9 mouse cellular contexts compared by ENCODE assay signal in genomic region chr4:121040323-121040722, GRCm38 (mm10). TPM values are rescaled to one million over a fixed set of nuclear protein-coding genes. Genes with fewer than 3 reads are reported as not detected.
DNase-seq lines count a peak whose midpoint lies in the region; ATAC-seq and TF ChIP-seq lines count a peak whose summit lies in the region.
"Had no signal": no experiment of that assay in that cellular context is flagged by ENCODE, and none has a peak within 500 bp of the region (broad histone marks: within the 10 kb centered on the region; RNA-seq: fewer than 3 reads in every experiment).

No protein-coding gene starts in this region.

- intact Hi-C loops in heart, adult 2 months (cut with DNase I), result no loop called here
- intact Hi-C loops in gastrocnemius, postnatal 14 days (cut with DNase I; ENCODE audit: low total_unique reads), result no loop called here

- TF ChIP-seq EP300 in heart, adult 2 months (IDR thresholded peaks at IDR 0.05; ENCODE audit: insufficient read depth, low read depth, low read length), result no peak

- H3K9me3 ChIP-seq in heart, embryonic 16.5 days (replicated peaks; ENCODE audit: control insufficient read depth, low read length), result no peaks in the 10 kb centered on the region
- no peaks in the 10 kb centered on the region for H3K9me3 ChIP-seq in embryonic facial prominence, embryonic 15.5 days (replicated peaks)
- H3K9me3 ChIP-seq in intestine, embryonic 16.5 days (ENCODE audit: control insufficient read depth, low read length), result no peaks in the 10 kb centered on the region

- peaks cover 22% of the 10 kb centered on the region for H3K27me3 ChIP-seq in heart, embryonic 16.5 days (ENCODE audit: control insufficient read depth, insufficient read depth, low read length)
- peaks cover 4% of the 10 kb centered on the region for H3K27me3 ChIP-seq in heart, adult 2 months (ENCODE audit: control insufficient read depth, insufficient read depth, low read length)
- H3K27me3 ChIP-seq in embryonic facial prominence, embryonic 15.5 days, result peaks cover 18% of the 10 kb centered on the region
- peaks cover 8% of the 10 kb centered on the region; the same call in 1 of the 2 replicates for H3K27me3 ChIP-seq in intestine, embryonic 16.5 days (replicated peaks; ENCODE audit: control insufficient read depth, insufficient read depth, low read length)

- no peak for ATAC-seq in heart, embryonic 16.5 days (replicated peaks; ENCODE audit: extremely low read depth, insufficient read depth, low FRiP score)
- ATAC-seq in embryonic facial prominence, embryonic 15.5 days (ENCODE audit: insufficient number of reproducible peaks, low FRiP score, low TSS enrichment, low read depth), result no peak
- ATAC-seq in intestine, embryonic 16.5 days, result peak; percentile 18; the same call in 1 of the 2 replicates
- ATAC-seq in erythroblast, adult 5-6 weeks (replicated peaks; ENCODE audit: low FRiP score, poor library complexity, severe bottlenecking), result no peak

- 61% methylated on average over 14 of the region's 14 CpGs for WGBS in heart, embryonic 16.5 days
- WGBS in heart, adult 2 months, result 49% methylated on average over 14 of the region's 14 CpGs
- 60% methylated on average over 14 of the region's 14 CpGs for WGBS in embryonic facial prominence, embryonic 15.5 days
- 63% methylated on average over 14 of the region's 14 CpGs for WGBS in intestine, embryonic 16.5 days

- DNase-seq in heart, adult 2 months, result no peak
- DNase-seq in naive thymus-derived CD4-positive, alpha-beta T cell, adult 2 months (ENCODE audit: low read depth), result peak; percentile 30
- DNase-seq in right cerebral cortex, postnatal 4 days, result no peak
- no peak for DNase-seq in gastrocnemius, postnatal 14 days

- peaks cover 11% of the 10 kb centered on the region for H3K4me1 ChIP-seq in heart, embryonic 16.5 days (ENCODE audit: control insufficient read depth, insufficient read depth, low read length)
- peaks cover 2% of the 10 kb centered on the region; the same call in 1 of the 2 replicates for H3K4me1 ChIP-seq in heart, adult 2 months (ENCODE audit: control insufficient read depth, insufficient read depth, low read length)
- peaks cover 27% of the 10 kb centered on the region for H3K4me1 ChIP-seq in embryonic facial prominence, embryonic 15.5 days
- peaks cover 20% of the 10 kb centered on the region for H3K4me1 ChIP-seq in intestine, embryonic 16.5 days (ENCODE audit: control insufficient read depth, insufficient read depth, low read length)

- H3K9ac ChIP-seq in heart, embryonic 16.5 days (ENCODE audit: low read length), result no peak overlapping the region; the same call in 1 of the 2 replicates
- H3K9ac ChIP-seq in heart, adult 2 months (ENCODE audit: low read depth, low read length), result no peak overlapping the region
- peak overlapping the region; percentile 40; the same call in 1 of the 2 replicates for H3K9ac ChIP-seq in embryonic facial prominence, embryonic 15.5 days
- no peak overlapping the region for H3K9ac ChIP-seq in intestine, embryonic 16.5 days (ENCODE audit: low read depth, low read length)

- H3K27ac ChIP-seq in heart, embryonic 16.5 days (ENCODE audit: low read length), result no peak overlapping the region; the same call in 1 of the 2 replicates
- no peak overlapping the region for H3K27ac ChIP-seq in heart, adult 2 months
- H3K27ac ChIP-seq in embryonic facial prominence, embryonic 15.5 days (replicated peaks), result peak overlapping the region; percentile 78
- peak overlapping the region; percentile 88; the same call in 1 of the 2 replicates for H3K27ac ChIP-seq in intestine, embryonic 16.5 days (ENCODE audit: low read length)

- no peak for TF ChIP-seq POLR2A in heart, adult 2 months (IDR thresholded peaks at IDR 0.05; ENCODE audit: insufficient read depth, low read depth, low read length)

- no peaks in the 10 kb centered on the region for H3K36me3 ChIP-seq in heart, embryonic 16.5 days (ENCODE audit: control insufficient read depth, insufficient read depth)
- H3K36me3 ChIP-seq in heart, adult 2 months (ENCODE audit: control insufficient read depth, insufficient read depth, low read length), result no peaks in the 10 kb centered on the region
- H3K36me3 ChIP-seq in embryonic facial prominence, embryonic 15.5 days, result no peaks in the 10 kb centered on the region
- H3K36me3 ChIP-seq in intestine, embryonic 16.5 days (ENCODE audit: control insufficient read depth, insufficient read depth, low read length), result no peaks in the 10 kb centered on the region

- no peaks in the 10 kb centered on the region for H3K79me2 ChIP-seq in heart, adult 2 months (replicated peaks; ENCODE audit: control insufficient read depth, insufficient read depth, low read length)

- H3K4me2 ChIP-seq in heart, embryonic 16.5 days (ENCODE audit: low read depth, low read length), result peak overlapping the region; percentile 87
- peak overlapping the region; percentile 68 for H3K4me2 ChIP-seq in embryonic facial prominence, embryonic 15.5 days (replicated peaks)
- peak overlapping the region; percentile 83 for H3K4me2 ChIP-seq in intestine, embryonic 16.5 days (ENCODE audit: low read depth, low read length)

- no peak for TF ChIP-seq CTCF in heart, adult 2 months (IDR thresholded peaks at IDR 0.05)

- H3K4me3 ChIP-seq in heart, embryonic 16.5 days (ENCODE audit: low read length), result peak overlapping the region; percentile 55
- no peak overlapping the region for H3K4me3 ChIP-seq in heart, adult 2 months
- peak overlapping the region; percentile 47 for H3K4me3 ChIP-seq in embryonic facial prominence, embryonic 15.5 days (replicated peaks)
- H3K4me3 ChIP-seq in intestine, embryonic 16.5 days (ENCODE audit: low read length), result peak overlapping the region; percentile 50
- H3K4me3 ChIP-seq: myocyte had no signal

RNA-seq across cellular contexts. Expression of gene Col9a2, which starts 1.1 kb away (rescaled TPM):
- 6.0 and 6.7 TPM in 2 replicates for polyA plus RNA-seq in heart, embryonic 16.5 days (2015; fragmentation: Nextera tagmentation; extraction: Ambion mirVana)
- not detected for total RNA-seq in heart, adult 2 months (2021)
- 0.06 and 0.31 TPM in 2 replicates for polyA plus RNA-seq in heart, adult 2 months (2012; rRNA removed)
- 67.2 and 97.9 TPM in 2 replicates for polyA plus RNA-seq in embryonic facial prominence, embryonic 15.5 days (2015; fragmentation: Nextera tagmentation; extraction: Ambion mirVana)
- 4.5 and 4.7 TPM in 2 replicates for polyA plus RNA-seq in intestine, embryonic 16.5 days (2015; fragmentation: Nextera tagmentation; extraction: Ambion mirVana)
- not detected in 2 replicates for total RNA-seq in erythroblast, adult 5-6 weeks (2015; ENCODE audit: low replicate concordance)
- total RNA-seq in erythroblast, adult 5-6 weeks (2017; ENCODE audit: low replicate concordance), result not detected in 2 replicates
- under 1 TPM; 0.60 to 0.84 TPM for total RNA-seq in gastrocnemius, postnatal 14 days (2021)
- polyA plus RNA-seq: myocyte had no signal

RNA-seq across cellular contexts. Expression of gene Smap2, which starts 23.3 kb away (rescaled TPM):
- polyA plus RNA-seq in heart, embryonic 16.5 days (2015; fragmentation: Nextera tagmentation; extraction: Ambion mirVana), result 11.2 and 12.4 TPM in 2 replicates
- 10 to 100 TPM; 44.2 to 49.6 TPM for total RNA-seq in heart, adult 2 months (2021)
- 26.7 and 32.2 TPM in 2 replicates for polyA plus RNA-seq in heart, adult 2 months (2012; rRNA removed)
- polyA plus RNA-seq in embryonic facial prominence, embryonic 15.5 days (2015; fragmentation: Nextera tagmentation; extraction: Ambion mirVana), result 14.9 and 15.7 TPM in 2 replicates
- polyA plus RNA-seq in intestine, embryonic 16.5 days (2015; fragmentation: Nextera tagmentation; extraction: Ambion mirVana), result 12.2 and 14.2 TPM in 2 replicates
- 29.4 and 36.4 TPM in 2 replicates for total RNA-seq in erythroblast, adult 5-6 weeks (2015; ENCODE audit: low replicate concordance)
- total RNA-seq in erythroblast, adult 5-6 weeks (2017; ENCODE audit: low replicate concordance), result 25.5 and 27.3 TPM in 2 replicates
- 10 to 100 TPM; 16.1 to 16.3 TPM for total RNA-seq in gastrocnemius, postnatal 14 days (2021)

RNA-seq across cellular contexts. Expression of gene Zmpste24, which starts 57.7 kb away (rescaled TPM):
- 24.6 and 29.1 TPM in 2 replicates for polyA plus RNA-seq in heart, embryonic 16.5 days (2015; fragmentation: Nextera tagmentation; extraction: Ambion mirVana)
- 10 to 100 TPM; 24.4 to 24.8 TPM for total RNA-seq in heart, adult 2 months (2021)
- 17.1 and 29.1 TPM in 2 replicates for polyA plus RNA-seq in heart, adult 2 months (2012; rRNA removed)
- polyA plus RNA-seq in embryonic facial prominence, embryonic 15.5 days (2015; fragmentation: Nextera tagmentation; extraction: Ambion mirVana), result 27.6 and 27.8 TPM in 2 replicates
- 34.0 and 34.6 TPM in 2 replicates for polyA plus RNA-seq in intestine, embryonic 16.5 days (2015; fragmentation: Nextera tagmentation; extraction: Ambion mirVana)
- total RNA-seq in erythroblast, adult 5-6 weeks (2015; ENCODE audit: low replicate concordance), result 37.3 and 38.0 TPM in 2 replicates
- total RNA-seq in erythroblast, adult 5-6 weeks (2017; ENCODE audit: low replicate concordance), result 19.0 and 27.3 TPM in 2 replicates
- 10 to 100 TPM; 17.2 to 20.1 TPM for total RNA-seq in gastrocnemius, postnatal 14 days (2021)

Comparison
In these comparisons a context has a peak if more than half of its experiments do, and no peak if none do; other contexts are left out.
1. H3K27ac ChIP-seq: peak in embryonic facial prominence, embryonic 15.5 days (single experiment) and intestine, embryonic 16.5 days (single experiment); none in heart, embryonic 16.5 days (single experiment) and heart, adult 2 months (single experiment).
2. Peak in every context shown above with its lines, with median percentiles within 50 percentile points of each other: H3K4me2 ChIP-seq.